Mouse (Mus musculus): ENCODE measurements around the gene Srl. TPM values are rescaled to one million over a fixed set of nuclear protein-coding genes. Genes with fewer than 3 reads are reported as not detected.

Gene Srl
- polyA plus RNA-seq, 1 experiment = 0.03 TPM

DNA sequence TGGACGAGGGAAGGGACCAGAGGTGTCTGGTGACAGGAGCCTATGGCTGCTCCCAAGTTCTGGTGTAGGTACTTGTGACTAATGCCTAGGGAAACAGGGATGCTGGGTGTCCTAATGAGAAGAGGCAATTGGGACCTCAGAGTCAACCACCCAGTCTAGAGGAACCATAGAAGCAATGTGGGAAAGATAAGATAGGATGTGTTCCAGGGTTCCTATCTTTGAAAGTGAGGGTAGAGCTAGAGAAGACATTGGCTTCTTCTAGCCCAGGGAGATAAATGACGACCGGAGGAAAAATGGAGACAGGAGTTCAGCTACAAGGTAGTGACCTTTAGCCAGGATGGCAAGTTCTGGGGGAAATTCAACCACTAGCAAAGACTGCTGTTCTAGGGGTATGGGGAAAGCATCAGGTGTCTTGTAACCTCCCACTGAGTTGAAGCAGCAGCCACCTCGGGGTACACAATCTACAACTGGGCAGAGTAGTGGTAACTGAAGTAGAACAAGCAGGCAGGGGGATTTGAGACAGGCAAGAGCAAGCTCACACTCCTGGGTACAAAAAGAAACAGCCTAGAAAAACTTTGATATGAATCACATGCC, 20.4 kb downstream of the Srl start:
- TF ChIP-seq FLI1 (IDR thresholded peaks at IDR 0.05; ENCODE audit: low read length) (no peak), GATA1 (IDR thresholded peaks at IDR 0.05; ENCODE audit: borderline replicate concordance, low read length) (no peak)
- Histone ChIP-seq H3K4me3 (replicated peaks) (no peak overlapping the region), H3K27me3 (replicated peaks) (peaks cover 23% of the 10 kb centered on the region), H3K4me1 (peaks cover 19% of the 10 kb centered on the region), H3K36me3 (replicated peaks; ENCODE audit: low read length) (no peaks in the 10 kb centered on the region), H3K9me3 (no peaks in the 10 kb centered on the region)

DNA sequence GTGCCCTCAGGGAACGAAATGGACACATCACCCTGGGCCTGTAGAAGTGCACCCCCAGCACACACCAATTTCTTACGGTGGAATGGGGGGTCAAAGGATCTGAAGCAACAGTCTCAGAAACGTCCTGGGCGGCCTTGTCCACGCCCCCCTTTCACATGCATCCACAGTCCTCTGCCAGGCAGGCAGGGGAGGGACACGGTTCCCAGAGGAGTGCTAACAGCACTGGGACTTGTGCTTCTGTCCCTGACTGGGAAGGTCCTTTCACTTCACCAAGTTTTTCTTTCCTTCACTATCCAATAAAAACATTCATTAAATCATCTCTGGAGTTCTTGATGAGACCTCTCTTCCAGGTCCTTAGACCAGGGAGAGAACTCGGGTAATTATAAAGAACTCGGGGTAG, 20.9 kb downstream of the Srl start:
- Histone ChIP-seq H3K27me3 (replicated peaks) (peaks cover 23% of the 10 kb centered on the region), H3K9me3 (no peaks in the 10 kb centered on the region), H3K4me1 (peaks cover 19% of the 10 kb centered on the region), H3K4me3 (replicated peaks) (no peak overlapping the region), H3K36me3 (replicated peaks; ENCODE audit: low read length) (no peaks in the 10 kb centered on the region)
- TF ChIP-seq FLI1 (IDR thresholded peaks at IDR 0.05; ENCODE audit: low read length) (no peak), GATA1 (IDR thresholded peaks at IDR 0.05; ENCODE audit: borderline replicate concordance, low read length) (no peak)

DNA sequence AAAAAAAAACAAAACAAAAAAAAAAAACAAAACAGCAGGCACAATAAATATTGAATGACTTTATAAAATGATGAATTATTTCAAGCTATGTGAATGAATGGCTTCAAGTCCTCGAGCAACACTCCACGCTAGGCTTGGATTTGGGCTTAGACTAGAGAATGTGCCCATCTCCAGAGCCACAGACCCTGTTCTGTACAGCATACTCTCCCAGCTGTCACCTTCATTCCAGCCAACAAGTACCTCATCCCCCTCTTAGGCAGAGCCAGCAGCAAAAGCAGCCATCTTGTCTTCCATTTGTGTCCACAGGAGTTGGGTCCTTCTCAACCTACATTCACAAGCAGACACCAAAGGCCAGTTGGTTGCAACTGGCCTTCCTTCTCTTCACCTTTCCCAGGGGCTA, 21.8 kb downstream of the Srl start:
- peaks cover 19% of the 10 kb centered on the region for H3K4me1 ChIP-seq
- TF ChIP-seq GATA1 (IDR thresholded peaks at IDR 0.05; ENCODE audit: borderline replicate concordance, low read length) = no peak
- TF ChIP-seq FLI1 (IDR thresholded peaks at IDR 0.05; ENCODE audit: low read length) = no peak
- no peak overlapping the region for H3K4me3 ChIP-seq (replicated peaks)
- no peaks in the 10 kb centered on the region for H3K36me3 ChIP-seq (replicated peaks; ENCODE audit: low read length)
- H3K9me3 ChIP-seq = no peaks in the 10 kb centered on the region
- H3K27me3 ChIP-seq (replicated peaks) = peaks cover 25% of the 10 kb centered on the region

DNA sequence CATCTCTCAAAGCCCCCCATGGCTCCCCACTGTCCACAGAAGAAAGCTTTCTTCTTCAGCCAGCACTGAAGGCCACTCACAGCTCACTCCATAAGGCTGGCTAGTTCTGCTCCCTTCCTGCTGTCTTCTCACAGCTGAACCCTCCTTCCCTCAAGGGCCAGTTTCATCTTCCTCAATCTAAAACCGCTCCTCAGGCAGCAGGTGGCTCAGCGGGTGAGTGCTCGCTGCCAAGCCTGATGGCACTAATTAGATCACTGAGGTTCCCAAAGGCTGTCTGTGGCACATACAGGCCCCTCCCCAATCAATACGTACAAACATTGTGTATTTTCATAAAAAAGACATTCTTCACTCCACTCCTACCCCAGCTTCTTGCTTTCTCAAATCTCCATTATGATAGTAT, 22.5 kb downstream of the Srl start:
- H3K4me3 ChIP-seq (replicated peaks) = no peak overlapping the region
- H3K4me1 ChIP-seq = peaks cover 19% of the 10 kb centered on the region
- no peaks in the 10 kb centered on the region for H3K9me3 ChIP-seq
- no peak for TF ChIP-seq FLI1 (IDR thresholded peaks at IDR 0.05; ENCODE audit: low read length)
- TF ChIP-seq GATA1 (IDR thresholded peaks at IDR 0.05; ENCODE audit: borderline replicate concordance, low read length) = no peak
- H3K36me3 ChIP-seq (replicated peaks; ENCODE audit: low read length) = no peaks in the 10 kb centered on the region
- peaks cover 25% of the 10 kb centered on the region for H3K27me3 ChIP-seq (replicated peaks)

DNA sequence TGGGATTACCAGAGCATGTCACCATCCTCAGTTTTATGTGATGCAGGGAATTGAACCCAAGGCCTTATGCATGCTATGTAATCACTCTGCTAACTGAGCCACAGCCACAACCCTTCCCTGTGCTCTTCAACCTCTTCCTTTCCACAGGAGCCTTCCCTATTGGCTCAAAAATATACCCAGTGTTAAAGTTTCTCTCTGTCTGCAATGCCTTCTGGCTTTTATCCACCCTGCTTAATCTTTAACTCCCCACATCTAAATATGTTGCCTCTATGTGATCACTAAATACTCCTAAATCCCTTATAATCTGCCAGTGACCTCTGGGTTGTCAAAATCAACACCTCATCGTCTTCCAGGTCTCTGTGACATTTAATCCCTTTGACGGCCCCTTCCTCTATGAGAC, 23.7 kb downstream of the Srl start:
- Histone ChIP-seq H3K4me3 (replicated peaks) (no peak overlapping the region), H3K36me3 (replicated peaks; ENCODE audit: low read length) (no peaks in the 10 kb centered on the region), H3K4me1 (peaks cover 26% of the 10 kb centered on the region), H3K9me3 (no peaks in the 10 kb centered on the region), H3K27me3 (replicated peaks) (peaks cover 21% of the 10 kb centered on the region)
- no peak for TF ChIP-seq GATA1 (IDR thresholded peaks at IDR 0.05; ENCODE audit: borderline replicate concordance, low read length)
- no peak for TF ChIP-seq FLI1 (IDR thresholded peaks at IDR 0.05; ENCODE audit: low read length)

DNA sequence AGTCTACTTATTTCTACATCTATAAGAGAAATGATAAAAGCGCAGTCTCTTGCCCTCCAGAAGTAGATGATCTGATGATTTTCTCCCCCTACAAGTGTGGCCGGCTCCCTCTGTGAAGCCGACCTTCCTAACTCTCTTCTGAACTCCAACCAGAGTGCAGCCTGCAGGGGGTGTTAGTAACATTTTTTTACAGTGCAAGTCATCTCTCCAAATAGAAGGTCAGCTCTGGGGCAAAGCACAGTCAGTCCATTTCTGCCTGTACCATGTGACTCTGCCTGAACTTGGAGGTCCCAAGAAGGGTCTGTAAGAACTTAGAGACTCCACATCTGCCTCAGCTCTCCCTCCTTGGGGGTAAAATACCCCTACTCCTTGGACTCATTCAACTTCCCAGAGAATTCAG, 27.2 kb downstream of the Srl start:
- Histone ChIP-seq H3K27me3 (replicated peaks) (peaks cover 2% of the 10 kb centered on the region), H3K36me3 (replicated peaks; ENCODE audit: low read length) (no peaks in the 10 kb centered on the region), H3K9me3 (no peaks in the 10 kb centered on the region), H3K4me3 (replicated peaks) (no peak overlapping the region), H3K4me1 (peaks cover 26% of the 10 kb centered on the region)
- no peak for TF ChIP-seq FLI1 (IDR thresholded peaks at IDR 0.05; ENCODE audit: low read length)
- no peak for TF ChIP-seq GATA1 (IDR thresholded peaks at IDR 0.05; ENCODE audit: borderline replicate concordance, low read length)

DNA sequence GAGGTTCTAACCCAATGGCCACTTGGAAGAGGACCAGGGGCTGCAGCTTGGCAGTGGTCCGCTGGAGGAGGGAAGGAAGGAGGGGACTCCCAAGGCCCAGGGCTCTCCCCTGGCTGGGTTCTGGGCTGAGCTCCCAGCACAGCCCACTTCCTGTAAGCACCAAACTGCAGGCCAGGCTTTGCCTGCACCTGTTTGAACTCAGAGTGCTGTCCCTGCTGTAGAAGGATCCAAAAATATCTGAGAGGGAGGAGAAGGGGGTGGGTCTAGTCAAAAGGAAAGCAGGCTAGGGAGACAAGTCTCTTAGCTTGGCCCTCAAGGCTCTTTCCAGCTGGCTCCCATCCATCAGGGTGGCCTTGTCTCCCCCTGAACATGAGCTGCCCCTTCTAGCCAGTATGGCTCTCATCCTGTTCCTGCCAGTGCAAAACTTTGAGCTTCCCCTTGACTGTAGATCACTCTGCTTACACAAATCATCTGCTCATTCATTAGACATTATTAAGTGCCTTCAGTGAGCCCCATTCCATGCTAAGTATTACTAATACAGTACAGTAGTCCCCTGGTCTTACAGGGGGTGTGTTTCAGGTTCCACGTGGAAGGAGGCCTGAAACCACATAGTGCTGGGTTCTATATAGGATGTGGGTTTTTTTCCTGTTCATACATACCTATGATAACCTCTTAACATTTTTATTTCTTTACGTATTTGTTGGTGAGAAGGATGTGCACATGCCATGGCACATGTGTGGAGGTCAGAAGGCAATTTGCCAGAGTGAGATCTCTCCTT, 28.8 kb downstream of the Srl start:
- H3K4me1 ChIP-seq = peaks cover 22% of the 10 kb centered on the region
- no peaks in the 10 kb centered on the region for H3K9me3 ChIP-seq
- H3K4me3 ChIP-seq (replicated peaks) = no peak overlapping the region
- TF ChIP-seq FLI1 (IDR thresholded peaks at IDR 0.05; ENCODE audit: low read length) (no peak), GATA1 (IDR thresholded peaks at IDR 0.05; ENCODE audit: borderline replicate concordance, low read length) (no peak)
- peaks cover 2% of the 10 kb centered on the region for H3K27me3 ChIP-seq (replicated peaks)
- no peaks in the 10 kb centered on the region for H3K36me3 ChIP-seq (replicated peaks; ENCODE audit: low read length)

DNA sequence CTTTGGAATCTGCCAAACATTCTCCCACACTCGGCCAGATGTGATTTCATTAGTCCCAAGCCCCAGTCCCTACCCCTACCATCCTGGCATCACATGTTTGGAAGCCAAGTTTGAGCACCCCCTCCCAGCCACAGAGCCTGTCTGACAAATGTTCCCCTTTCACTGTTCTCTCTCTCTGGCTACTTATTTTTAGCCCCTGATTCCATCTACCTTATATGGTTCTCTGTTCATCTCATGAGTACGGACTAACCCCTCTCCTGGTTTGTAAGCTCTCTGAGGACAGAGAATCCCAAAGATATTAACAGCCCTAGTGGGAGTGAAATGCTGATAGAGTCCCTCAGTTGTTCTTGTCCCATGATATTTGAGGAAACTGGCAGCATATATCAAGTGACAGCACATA, 30.2 kb downstream of the Srl start:
- Histone ChIP-seq H3K4me1 (peaks cover 27% of the 10 kb centered on the region), H3K4me3 (replicated peaks) (no peak overlapping the region), H3K36me3 (replicated peaks; ENCODE audit: low read length) (no peaks in the 10 kb centered on the region), H3K27me3 (replicated peaks) (peaks cover 2% of the 10 kb centered on the region), H3K9me3 (no peaks in the 10 kb centered on the region)
- no peak for TF ChIP-seq FLI1 (IDR thresholded peaks at IDR 0.05; ENCODE audit: low read length)
- TF ChIP-seq GATA1 (IDR thresholded peaks at IDR 0.05; ENCODE audit: borderline replicate concordance, low read length) = no peak

DNA sequence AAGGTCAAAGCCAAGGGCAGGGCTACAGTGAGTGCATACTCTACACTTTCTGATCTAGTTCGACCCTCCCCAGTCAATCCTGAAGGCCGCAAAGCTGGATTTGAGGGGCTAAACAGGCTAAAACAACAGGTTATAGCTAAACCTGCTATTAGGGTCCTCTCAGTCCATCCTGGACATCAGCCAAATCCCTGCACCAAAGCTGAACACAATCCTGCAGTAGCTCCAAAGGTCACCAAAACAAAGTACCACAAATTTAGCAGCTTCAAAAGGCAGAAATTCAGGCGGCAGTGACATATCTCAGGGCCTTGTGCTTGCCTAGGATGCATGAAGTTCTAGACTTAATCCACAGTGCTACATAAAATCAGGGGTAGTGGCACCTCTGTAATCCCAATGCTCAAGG, 35.4 kb downstream of the Srl start:
- Histone ChIP-seq H3K4me3 (replicated peaks) (no peak overlapping the region), H3K9me3 (no peaks in the 10 kb centered on the region), H3K4me1 (peaks cover 22% of the 10 kb centered on the region), H3K27me3 (replicated peaks) (no peaks in the 10 kb centered on the region), H3K36me3 (replicated peaks; ENCODE audit: low read length) (no peaks in the 10 kb centered on the region)
- TF ChIP-seq FLI1 (IDR thresholded peaks at IDR 0.05; ENCODE audit: low read length) = no peak

DNA sequence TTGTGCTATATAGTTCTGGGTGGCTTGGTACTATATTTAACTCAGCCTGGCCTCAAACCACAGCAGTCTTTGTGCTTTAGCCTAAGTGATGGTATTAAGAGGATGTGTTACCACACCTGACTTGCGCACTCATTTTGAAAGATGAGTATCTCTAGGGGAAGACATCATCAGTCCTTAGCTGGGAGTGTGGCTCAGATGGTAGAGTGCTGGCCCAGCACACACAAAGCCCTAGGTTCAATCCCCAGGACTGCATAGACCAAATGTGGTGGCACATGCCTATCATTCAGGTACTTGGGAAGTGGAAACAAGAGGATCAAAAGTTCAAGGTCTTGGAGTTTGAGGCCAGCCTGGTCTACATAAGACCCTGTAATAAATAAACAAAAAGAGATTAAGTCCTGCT, 38.1 kb downstream of the Srl start:
- Histone ChIP-seq H3K36me3 (replicated peaks; ENCODE audit: low read length) (no peaks in the 10 kb centered on the region), H3K4me1 (peaks cover 44% of the 10 kb centered on the region), H3K9me3 (no peaks in the 10 kb centered on the region), H3K27me3 (replicated peaks) (no peaks in the 10 kb centered on the region), H3K4me3 (replicated peaks) (no peak overlapping the region)
- TF ChIP-seq FLI1 (IDR thresholded peaks at IDR 0.05; ENCODE audit: low read length) = no peak
- no peak for TF ChIP-seq GATA1 (IDR thresholded peaks at IDR 0.05; ENCODE audit: borderline replicate concordance, low read length)

All from megakaryocyte, embryonic 14.5 days (primary cell).